Mouse (Mus musculus): ENCODE data around the gene Brms1l.

Gene Brms1l

DNA sequence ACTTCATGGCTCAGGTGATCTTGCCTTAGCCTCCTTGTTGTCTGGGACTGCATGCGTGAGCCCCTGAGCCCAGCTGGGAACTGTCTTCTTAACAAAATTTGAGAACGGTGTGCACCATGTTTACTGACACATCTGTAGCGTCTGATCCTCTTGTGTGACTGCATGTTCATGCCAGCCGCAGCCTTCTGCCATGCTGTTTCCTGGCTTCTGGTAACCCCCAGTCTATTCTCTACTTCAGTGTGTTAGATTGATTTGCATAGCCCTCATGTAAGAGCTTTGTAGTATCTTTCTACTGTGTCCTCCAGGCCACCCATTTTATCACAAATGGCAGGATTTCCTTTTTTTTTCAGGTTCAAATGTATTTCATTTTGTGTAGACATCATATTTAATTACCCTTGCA lies 11.7 kb downstream of the Brms1l start:
- in situ Hi-C loops (cut with MboI; ENCODE audit: low pct_unique_long_range_greater_than_20kb in 1 of 2, low sequenced_read_pairs in 2 of 2, unreplicated experiment in 1 of 2) = no loop called here

DNA sequence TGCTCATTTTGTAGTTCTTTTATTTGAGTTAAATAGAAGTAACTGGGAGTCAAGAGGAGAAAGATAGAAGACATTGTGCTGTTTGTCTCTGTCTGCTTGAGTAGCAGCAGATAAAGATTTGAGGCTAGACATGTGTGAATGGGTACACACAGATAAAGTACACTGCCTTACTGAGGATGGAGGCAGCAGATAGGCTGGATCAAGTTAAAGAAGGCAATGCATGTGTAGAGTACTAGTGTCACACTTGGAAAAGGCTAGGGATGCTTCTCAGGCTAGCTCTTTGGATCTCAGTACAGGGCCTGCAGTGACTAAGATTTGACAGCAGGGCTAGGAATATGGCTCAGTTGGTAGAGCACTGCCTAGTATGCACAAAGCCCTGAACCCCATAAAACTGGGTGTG lies 14.5 kb downstream of the Brms1l start:
- in situ Hi-C loops (cut with MboI; ENCODE audit: low pct_unique_long_range_greater_than_20kb in 1 of 2, low sequenced_read_pairs in 2 of 2, unreplicated experiment in 1 of 2) = no loop called here

DNA sequence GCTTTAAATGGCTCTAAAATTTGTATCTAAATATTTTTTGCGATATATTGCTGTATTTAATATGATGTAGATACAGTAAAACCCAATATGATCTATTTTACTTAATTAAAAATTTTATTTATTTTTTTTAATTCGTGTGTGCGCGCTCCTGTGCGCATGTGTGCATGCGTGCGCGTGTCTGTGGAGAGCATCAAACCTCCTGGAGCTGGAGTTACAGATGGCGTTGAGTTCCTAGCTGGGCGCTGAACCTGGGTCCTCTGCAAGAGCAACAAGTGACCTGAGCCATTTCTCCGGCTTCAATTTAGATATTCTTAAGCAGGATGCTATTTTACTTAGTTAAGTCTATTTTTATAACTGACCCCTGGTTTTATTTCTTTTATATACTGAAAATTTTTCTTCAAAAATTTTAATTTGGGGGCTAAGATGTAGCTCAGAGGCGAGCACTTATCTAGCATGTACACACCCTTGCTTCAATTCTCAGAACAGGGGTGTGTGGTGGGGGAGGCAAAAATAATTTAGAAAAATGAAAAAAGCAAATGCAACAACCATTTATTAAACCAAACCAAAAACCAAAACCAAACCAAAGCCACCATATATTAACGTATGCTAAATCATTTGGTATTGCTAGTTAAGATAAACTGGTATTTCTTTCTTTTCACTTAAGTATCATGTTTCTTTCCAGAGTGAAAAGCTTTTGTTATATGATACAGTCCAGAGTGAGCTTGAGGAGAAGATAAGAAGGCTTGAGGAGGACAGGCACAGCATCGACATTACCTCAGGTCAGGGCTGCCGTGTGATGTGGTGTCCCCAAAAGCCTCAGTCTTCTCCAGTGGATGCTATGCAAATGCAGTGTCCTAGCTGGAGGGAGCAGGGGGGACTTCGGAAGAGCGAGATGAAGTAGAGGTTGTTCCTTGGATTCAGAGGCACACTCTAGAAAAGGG lies 23.6 kb downstream of the Brms1l start:
- in situ Hi-C loops (cut with MboI; ENCODE audit: low pct_unique_long_range_greater_than_20kb in 1 of 2, low sequenced_read_pairs in 2 of 2, unreplicated experiment in 1 of 2) = no loop called here

DNA sequence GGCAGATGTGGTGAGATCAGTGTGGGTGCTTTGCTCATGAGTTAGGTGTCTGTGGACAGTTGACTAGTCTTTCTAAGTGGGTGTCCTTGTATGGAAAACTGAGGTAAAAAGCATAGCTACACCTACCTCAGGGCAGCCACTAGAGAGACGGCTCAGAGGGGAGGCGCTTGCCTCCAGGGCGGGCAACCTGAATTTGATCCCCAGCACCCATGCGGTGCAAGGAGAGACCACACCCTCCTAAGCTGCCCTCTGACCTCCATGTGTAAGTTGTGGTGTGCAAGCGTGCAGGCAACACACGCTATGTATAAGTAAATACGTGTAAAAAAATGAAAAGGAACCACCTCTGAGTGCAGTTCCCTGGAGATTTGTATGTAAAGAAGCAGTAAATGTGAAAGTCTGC lies 24.5 kb downstream of the Brms1l start:
- in situ Hi-C loops (cut with MboI; ENCODE audit: low pct_unique_long_range_greater_than_20kb in 1 of 2, low sequenced_read_pairs in 2 of 2, unreplicated experiment in 1 of 2) = no loop called here

DNA sequence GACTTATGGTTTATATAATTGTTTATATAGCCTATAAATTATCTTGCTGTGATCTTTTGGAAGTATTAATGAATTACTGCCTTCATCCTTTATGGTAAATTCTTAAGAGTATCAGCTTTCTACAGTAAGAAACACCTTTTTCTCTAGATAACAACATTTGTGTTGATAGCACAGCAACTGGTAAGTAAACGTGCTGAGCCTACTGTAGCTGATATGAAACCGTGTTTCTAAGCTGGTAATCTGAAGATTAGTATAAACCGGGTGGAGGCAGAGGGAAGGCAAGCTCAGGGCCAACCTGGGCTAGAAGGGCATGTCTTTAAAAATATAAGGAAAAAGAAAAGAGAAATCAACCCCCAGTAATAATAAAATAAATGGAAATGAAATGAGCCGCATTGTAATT lies 31.6 kb downstream of the Brms1l start:
- in situ Hi-C loops (cut with MboI; ENCODE audit: low pct_unique_long_range_greater_than_20kb in 1 of 2, low sequenced_read_pairs in 2 of 2, unreplicated experiment in 1 of 2) = no loop called here

DNA sequence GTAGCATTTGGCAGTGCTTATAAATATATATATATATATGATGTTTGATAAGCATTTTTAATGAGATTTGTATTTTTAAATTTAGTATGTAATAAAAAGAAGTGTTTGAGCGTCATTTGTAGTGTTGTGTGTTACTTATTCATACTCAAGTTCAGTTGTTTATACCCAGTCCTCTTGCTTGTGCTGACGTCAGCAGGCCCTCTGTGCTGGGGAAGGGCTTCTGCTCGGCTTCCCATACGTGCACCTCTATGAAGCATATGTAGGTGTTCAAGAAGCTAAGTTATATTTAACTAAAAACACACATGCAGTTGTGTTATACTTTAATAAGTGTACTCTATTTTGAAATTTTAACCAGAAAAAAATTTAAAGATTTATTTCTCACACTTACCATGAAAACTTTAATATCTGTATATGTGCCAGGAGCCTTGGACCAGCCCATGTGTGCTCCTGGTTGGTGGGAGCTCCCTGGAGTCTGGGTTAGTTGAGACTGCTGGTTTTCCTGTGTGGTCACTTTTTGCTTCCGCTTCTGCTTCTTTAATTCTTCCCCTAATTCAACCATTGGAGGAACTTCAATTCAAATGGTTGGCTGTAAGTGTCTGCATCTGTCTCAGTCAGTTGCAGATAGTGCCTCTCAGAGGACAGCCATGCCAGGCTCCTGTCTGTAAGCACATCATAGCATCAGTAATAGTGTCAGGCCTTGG lies 33.6 kb downstream of the Brms1l start:
- in situ Hi-C loops (cut with MboI; ENCODE audit: low pct_unique_long_range_greater_than_20kb in 1 of 2, low sequenced_read_pairs in 2 of 2, unreplicated experiment in 1 of 2) = no loop called here

DNA sequence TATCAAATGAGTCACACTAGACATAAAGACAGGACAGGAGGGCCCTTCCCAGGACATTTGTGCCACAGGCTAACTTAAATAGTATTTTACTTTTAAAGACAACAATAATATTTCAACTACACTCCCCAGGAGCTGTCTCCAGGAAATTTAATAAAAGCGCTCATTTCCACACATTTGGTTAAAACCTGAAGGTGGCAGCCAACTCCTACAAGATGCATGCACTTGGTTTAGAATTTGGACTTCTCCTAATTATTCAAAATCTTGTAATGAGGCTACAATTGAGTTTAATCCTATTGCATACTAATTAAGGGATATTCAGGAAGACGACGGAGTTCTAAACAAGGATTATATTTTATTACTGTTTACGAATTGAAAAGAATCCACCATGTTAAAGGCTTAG lies 49.3 kb downstream of the Brms1l start:
- in situ Hi-C loops (cut with MboI; ENCODE audit: low pct_unique_long_range_greater_than_20kb in 1 of 2, low sequenced_read_pairs in 2 of 2, unreplicated experiment in 1 of 2) = no loop called here

DNA sequence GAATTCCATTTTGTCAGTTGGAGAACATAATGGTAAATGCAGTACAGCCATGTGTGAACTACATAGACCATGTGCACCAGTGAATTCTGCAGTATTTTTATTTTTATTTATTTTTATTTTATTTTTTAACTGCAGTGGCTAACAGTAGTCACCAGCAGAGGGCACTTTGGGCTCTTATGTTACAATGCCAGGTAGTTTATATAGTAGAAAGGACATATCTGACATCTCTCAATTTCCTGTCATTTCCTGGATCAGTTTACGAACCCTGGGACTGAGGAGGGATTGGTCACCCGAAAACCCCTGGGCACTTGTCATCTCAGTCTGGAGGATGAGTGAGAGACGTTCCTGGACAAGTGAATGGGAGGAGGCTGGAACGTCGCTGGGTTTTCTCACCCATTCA lies 52.4 kb downstream of the Brms1l start:
- in situ Hi-C loops (cut with MboI; ENCODE audit: low pct_unique_long_range_greater_than_20kb in 1 of 2, low sequenced_read_pairs in 2 of 2, unreplicated experiment in 1 of 2) = no loop called here

DNA sequence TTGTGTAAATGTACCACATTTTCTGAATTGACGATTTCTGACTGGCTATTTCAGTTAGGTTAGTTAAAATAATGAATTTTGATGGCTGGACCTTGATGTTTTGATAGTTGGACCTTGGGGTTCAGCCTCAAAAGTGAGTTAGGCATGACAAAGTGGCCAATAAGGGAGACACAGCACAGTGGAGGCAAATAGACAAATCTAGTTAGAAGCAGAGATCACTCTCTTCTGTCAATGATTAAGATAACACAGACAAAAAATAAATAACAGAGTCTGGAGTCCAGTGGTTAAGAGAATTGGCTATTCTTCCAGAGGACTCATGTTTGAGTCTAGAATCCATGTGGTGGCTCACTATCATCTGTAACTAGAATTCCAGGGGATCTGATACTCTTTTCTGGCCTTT lies 68.7 kb downstream of the Brms1l start:
- in situ Hi-C loops (cut with MboI; ENCODE audit: low pct_unique_long_range_greater_than_20kb in 1 of 2, low sequenced_read_pairs in 2 of 2, unreplicated experiment in 1 of 2) = no loop called here

DNA sequence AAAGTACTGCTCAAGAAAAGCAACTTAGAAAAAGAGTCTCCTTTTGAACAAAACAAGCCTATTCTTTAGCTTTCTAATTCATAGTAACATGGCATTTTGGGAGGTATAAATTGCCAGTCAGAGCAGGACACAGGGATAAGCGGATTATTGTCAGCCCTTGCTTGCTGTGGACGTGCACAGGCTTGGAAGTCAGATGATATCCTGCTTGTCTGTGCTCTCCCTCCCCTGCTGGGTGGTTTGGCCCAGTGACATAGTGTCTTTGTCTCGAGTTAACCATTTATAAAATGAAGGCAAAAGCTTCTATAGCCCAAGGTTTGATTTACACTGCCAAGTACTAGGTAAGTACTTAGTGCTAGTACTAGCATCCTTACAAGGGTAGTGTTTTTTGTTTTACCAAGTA lies 76.0 kb downstream of the Brms1l start:
- in situ Hi-C loops (cut with MboI; ENCODE audit: low pct_unique_long_range_greater_than_20kb in 1 of 2, low sequenced_read_pairs in 2 of 2, unreplicated experiment in 1 of 2) = no loop called here

DNA sequence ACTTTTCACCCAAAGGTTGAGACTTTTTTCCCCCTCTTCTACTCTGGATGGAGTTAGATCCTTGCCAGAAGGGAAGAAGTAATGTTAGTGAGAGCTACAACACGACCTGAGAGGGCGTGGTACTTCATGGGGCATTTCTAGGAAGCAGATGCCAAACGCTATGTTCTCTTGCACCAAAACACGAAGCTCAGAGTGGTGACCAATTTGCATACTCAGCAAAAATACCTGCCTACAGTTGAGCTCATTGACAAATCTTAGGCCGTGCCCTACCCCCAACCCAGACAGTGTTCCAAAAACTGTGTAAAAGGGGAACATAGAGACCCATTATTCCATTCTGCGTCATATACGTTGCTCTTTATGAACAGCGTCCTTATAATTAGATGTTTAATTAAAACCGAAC lies 77.1 kb downstream of the Brms1l start:
- in situ Hi-C loops (cut with MboI; ENCODE audit: low pct_unique_long_range_greater_than_20kb in 1 of 2, low sequenced_read_pairs in 2 of 2, unreplicated experiment in 1 of 2) = no loop called here

DNA sequence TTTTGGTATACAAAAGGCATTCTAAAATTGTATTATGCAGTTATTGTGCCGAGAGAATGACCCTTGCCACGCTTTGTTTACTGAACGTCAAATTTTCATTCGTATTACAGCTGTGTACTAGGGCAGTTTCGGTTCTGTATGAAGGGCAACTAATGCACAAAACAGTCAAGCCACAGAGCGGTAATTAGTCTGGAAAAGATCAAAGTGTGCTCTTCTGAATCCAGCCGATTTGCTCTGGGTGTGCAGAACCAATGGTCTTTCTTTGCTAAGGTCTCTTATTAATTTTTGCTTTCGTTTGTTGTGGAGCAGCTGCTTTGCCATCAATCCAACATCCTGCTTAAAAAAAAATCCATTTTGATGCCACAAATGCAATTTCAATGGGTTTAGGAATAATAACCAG lies 80.1 kb downstream of the Brms1l start:
- in situ Hi-C loops (cut with MboI; ENCODE audit: low pct_unique_long_range_greater_than_20kb in 1 of 2, low sequenced_read_pairs in 2 of 2, unreplicated experiment in 1 of 2) = no loop called here

DNA sequence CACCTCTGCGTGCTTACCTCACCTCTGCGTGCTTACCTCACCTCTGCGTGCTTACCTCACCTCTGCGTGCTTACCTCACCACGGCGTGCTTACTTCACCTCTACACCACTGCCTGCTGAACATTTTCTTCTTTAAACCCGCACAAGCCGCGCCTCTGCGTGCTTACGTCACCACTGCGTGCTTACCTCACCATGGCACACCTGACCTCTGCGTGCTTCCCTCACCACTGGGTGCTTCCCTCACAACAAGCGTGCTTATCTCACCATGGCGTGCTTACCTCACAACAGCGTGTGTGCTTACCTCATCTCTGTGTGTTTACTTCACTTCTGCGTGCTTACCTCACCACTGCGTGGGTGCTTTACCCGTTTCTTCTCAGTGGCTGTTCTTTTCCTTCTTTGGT lies 80.9 kb downstream of the Brms1l start:
- in situ Hi-C loops (cut with MboI; ENCODE audit: low pct_unique_long_range_greater_than_20kb in 1 of 2, low sequenced_read_pairs in 2 of 2, unreplicated experiment in 1 of 2) = no loop called here
